Mouse (Mus musculus) layer of hippocampus, adult 9-11 months (tissue): ENCODE measurements around the gene Gm45783.
"Not testable (repeated sequence)": the region's sequence is repeated elsewhere in the genome, so short reads cannot be mapped to it uniquely, and the experiment has no call there.

Source experiments
- DNase-seq: peaks from one replicate; pipeline ENCODE4 v3.0.0; 2022

Gene Gm45783

GRCm38 (mm10) chr7:7374431-7374830, at the start of gene Gm45783:
Gene Gm45783, minus strand, starts transcription at chr7:7374573.
- not testable (repeated sequence) for DNase-seq

- not testable (repeated sequence) for DNase-seq
These were observed 25.2 kb upstream of the Gm45783 start, which contains the start of gene Vmn2r31 for GRCm38 (mm10) chr7:7399603-7400002. Gene Vmn2r31, minus strand, starts transcription at chr7:7399703.

GRCm38 (mm10) chr7:7337509-7337908, 36.9 kb downstream of the Gm45783 start, which contains the start of gene Vmn2r30:
Gene Vmn2r30, minus strand, starts transcription at chr7:7337609.
- DNase-seq = not testable (repeated sequence)

- peak; percentile 63 for DNase-seq
These were observed 78.8 kb downstream of the Gm45783 start for GRCm38 (mm10) chr7:7295595-7295994.
